Mouse (Mus musculus): ENCODE measurements around the gene Urb1. TPM values are rescaled to one million over a fixed set of nuclear protein-coding genes. Genes with fewer than 3 reads are reported as not detected.
A peak's percentile ranks its signal among the peaks of the same experiment; 100 is the strongest.

Urb1 gene
- 9.8 and 11.6 TPM in 2 replicates for polyA plus RNA-seq (2014; fragmentation: Nextera tagmentation; extraction: Ambion mirVana)

GRCm38 (mm10) chr16:90809975-90810715 is at the start of gene Urb1:
Gene Urb1, minus strand, starts transcription at chr16:90810413.
- Histone ChIP-seq H3K4me1 (ENCODE audit: control insufficient read depth, insufficient read depth, low read length) (peaks cover 9% of the 10 kb centered on the region), H3K9ac (replicated peaks; ENCODE audit: low read length) (peak within 1 kb of the TSS; percentile 49; the same call in 1 of the 2 replicates), H3K27ac (replicated peaks; ENCODE audit: low read depth, low read length) (peak within 1 kb of the TSS; percentile 71), H3K9me3 (ENCODE audit: control insufficient read depth, low read length) (no peaks in the 10 kb centered on the region), H3K36me3 (ENCODE audit: control insufficient read depth, insufficient read depth, low read length) (peaks cover 4% of the 10 kb centered on the region; the same call in 1 of the 2 replicates), H3K4me3 (replicated peaks; ENCODE audit: low read depth, low read length) (peak within 1 kb of the TSS; percentile 61), H3K4me2 (ENCODE audit: low read length) (peak within 1 kb of the TSS; percentile 65), H3K27me3 (ENCODE audit: control insufficient read depth, insufficient read depth, low read length) (no peaks in the 10 kb centered on the region)
- peak; percentile 95 for ATAC-seq (ENCODE audit: low FRiP score, low TSS enrichment)
- under 1% methylated on average over 47 of the region's 47 CpGs for WGBS
- DNase-seq: peak; percentile 97

- 93% methylated on average over 4 of the region's 4 CpGs for WGBS
- Histone ChIP-seq H3K36me3 (ENCODE audit: control insufficient read depth, insufficient read depth, low read length) (no peaks in the 10 kb centered on the region), H3K9ac (replicated peaks; ENCODE audit: low read length) (no peak overlapping the region), H3K9me3 (ENCODE audit: control insufficient read depth, low read length) (no peaks in the 10 kb centered on the region), H3K4me3 (replicated peaks; ENCODE audit: low read depth, low read length) (no peak overlapping the region), H3K4me2 (ENCODE audit: low read length) (no peak overlapping the region), H3K27ac (replicated peaks; ENCODE audit: low read depth, low read length) (no peak overlapping the region), H3K27me3 (ENCODE audit: control insufficient read depth, insufficient read depth, low read length) (no peaks in the 10 kb centered on the region), H3K4me1 (ENCODE audit: control insufficient read depth, insufficient read depth, low read length) (no peaks in the 10 kb centered on the region)
- no peak for DNase-seq
- ATAC-seq (ENCODE audit: low FRiP score, low TSS enrichment): no peak
Measured at GRCm38 (mm10) chr16:90858206-90858605, 48.0 kb upstream of the Urb1 start.

GRCm38 (mm10) chr16:90856552-90857200 is 46.5 kb upstream of the Urb1 start:
- Histone ChIP-seq H3K27ac (replicated peaks; ENCODE audit: low read depth, low read length) (no peak overlapping the region), H3K36me3 (ENCODE audit: control insufficient read depth, insufficient read depth, low read length) (no peaks in the 10 kb centered on the region), H3K4me2 (ENCODE audit: low read length) (no peak overlapping the region), H3K27me3 (ENCODE audit: control insufficient read depth, insufficient read depth, low read length) (no peaks in the 10 kb centered on the region), H3K4me1 (ENCODE audit: control insufficient read depth, insufficient read depth, low read length) (no peaks in the 10 kb centered on the region), H3K9me3 (ENCODE audit: control insufficient read depth, low read length) (no peaks in the 10 kb centered on the region), H3K9ac (replicated peaks; ENCODE audit: low read length) (no peak overlapping the region), H3K4me3 (replicated peaks; ENCODE audit: low read depth, low read length) (no peak overlapping the region)
- ATAC-seq (ENCODE audit: low FRiP score, low TSS enrichment): no peak
- DNase-seq: no peak
- whole genome bisulfite sequencing: 91% methylated on average over 6 of the region's 6 CpGs

GRCm38 (mm10) chr16:90851621-90852334 is 41.6 kb upstream of the Urb1 start:
- H3K9me3 ChIP-seq (ENCODE audit: control insufficient read depth, low read length): no peaks in the 10 kb centered on the region
- no peak for DNase-seq
- H3K36me3 ChIP-seq (ENCODE audit: control insufficient read depth, insufficient read depth, low read length): no peaks in the 10 kb centered on the region
- no peak overlapping the region for H3K9ac ChIP-seq (replicated peaks; ENCODE audit: low read length)
- H3K4me3 ChIP-seq (replicated peaks; ENCODE audit: low read depth, low read length): no peak overlapping the region
- ATAC-seq (ENCODE audit: low FRiP score, low TSS enrichment): no peak
- H3K27me3 ChIP-seq (ENCODE audit: control insufficient read depth, insufficient read depth, low read length): no peaks in the 10 kb centered on the region
- H3K27ac ChIP-seq (replicated peaks; ENCODE audit: low read depth, low read length): no peak overlapping the region
- H3K4me2 ChIP-seq (ENCODE audit: low read length): no peak overlapping the region
- no peaks in the 10 kb centered on the region for H3K4me1 ChIP-seq (ENCODE audit: control insufficient read depth, insufficient read depth, low read length)
- 52% methylated on average over 11 of the region's 11 CpGs for WGBS

GRCm38 (mm10) chr16:90850881-90851280 is 40.7 kb upstream of the Urb1 start:
- WGBS: 64% methylated on average over 7 of the region's 7 CpGs
- ATAC-seq (ENCODE audit: low FRiP score, low TSS enrichment) (no peak), DNase-seq (no peak)
- no peaks in the 10 kb centered on the region for H3K4me1 ChIP-seq (ENCODE audit: control insufficient read depth, insufficient read depth, low read length)
- no peak overlapping the region for H3K4me3 ChIP-seq (replicated peaks; ENCODE audit: low read depth, low read length)
- no peaks in the 10 kb centered on the region for H3K27me3 ChIP-seq (ENCODE audit: control insufficient read depth, insufficient read depth, low read length)
- no peak overlapping the region for H3K27ac ChIP-seq (replicated peaks; ENCODE audit: low read depth, low read length)
- H3K4me2 ChIP-seq (ENCODE audit: low read length): no peak overlapping the region
- H3K9ac ChIP-seq (replicated peaks; ENCODE audit: low read length): no peak overlapping the region
- H3K36me3 ChIP-seq (ENCODE audit: control insufficient read depth, insufficient read depth, low read length): no peaks in the 10 kb centered on the region
- no peaks in the 10 kb centered on the region for H3K9me3 ChIP-seq (ENCODE audit: control insufficient read depth, low read length)

- Histone ChIP-seq H3K4me1 (ENCODE audit: control insufficient read depth, insufficient read depth, low read length) (no peaks in the 10 kb centered on the region), H3K9me3 (ENCODE audit: control insufficient read depth, low read length) (no peaks in the 10 kb centered on the region), H3K36me3 (ENCODE audit: control insufficient read depth, insufficient read depth, low read length) (no peaks in the 10 kb centered on the region), H3K27me3 (ENCODE audit: control insufficient read depth, insufficient read depth, low read length) (no peaks in the 10 kb centered on the region), H3K9ac (replicated peaks; ENCODE audit: low read length) (no peak overlapping the region), H3K4me3 (replicated peaks; ENCODE audit: low read depth, low read length) (no peak overlapping the region), H3K4me2 (ENCODE audit: low read length) (no peak overlapping the region), H3K27ac (replicated peaks; ENCODE audit: low read depth, low read length) (no peak overlapping the region)
- DNase-seq (no peak), ATAC-seq (ENCODE audit: low FRiP score, low TSS enrichment) (no peak)
- 48% methylated on average over 12 of the region's 12 CpGs for WGBS
Measured at GRCm38 (mm10) chr16:90849262-90849661, 39.0 kb upstream of the Urb1 start.

GRCm38 (mm10) chr16:90848697-90849096 is 38.5 kb upstream of the Urb1 start:
- 79% methylated on average over 7 of the region's 7 CpGs for WGBS
- Histone ChIP-seq H3K27ac (replicated peaks; ENCODE audit: low read depth, low read length) (no peak overlapping the region), H3K4me2 (ENCODE audit: low read length) (no peak overlapping the region), H3K27me3 (ENCODE audit: control insufficient read depth, insufficient read depth, low read length) (no peaks in the 10 kb centered on the region), H3K4me1 (ENCODE audit: control insufficient read depth, insufficient read depth, low read length) (no peaks in the 10 kb centered on the region), H3K4me3 (replicated peaks; ENCODE audit: low read depth, low read length) (no peak overlapping the region), H3K9ac (replicated peaks; ENCODE audit: low read length) (no peak overlapping the region), H3K36me3 (ENCODE audit: control insufficient read depth, insufficient read depth, low read length) (no peaks in the 10 kb centered on the region), H3K9me3 (ENCODE audit: control insufficient read depth, low read length) (no peaks in the 10 kb centered on the region)
- ATAC-seq (ENCODE audit: low FRiP score, low TSS enrichment): no peak
- no peak for DNase-seq

- peak; percentile 41 for DNase-seq
- ATAC-seq (ENCODE audit: low FRiP score, low TSS enrichment): no peak
- no peak overlapping the region for H3K4me3 ChIP-seq (replicated peaks; ENCODE audit: low read depth, low read length)
- no peaks in the 10 kb centered on the region for H3K9me3 ChIP-seq (ENCODE audit: control insufficient read depth, low read length)
- no peak overlapping the region for H3K4me2 ChIP-seq (ENCODE audit: low read length)
- H3K4me1 ChIP-seq (ENCODE audit: control insufficient read depth, insufficient read depth, low read length): peaks cover 17% of the 10 kb centered on the region
- H3K9ac ChIP-seq (replicated peaks; ENCODE audit: low read length): no peak overlapping the region
- no peaks in the 10 kb centered on the region for H3K27me3 ChIP-seq (ENCODE audit: control insufficient read depth, insufficient read depth, low read length)
- 50% methylated on average over 13 of the region's 13 CpGs for WGBS
- H3K27ac ChIP-seq (replicated peaks; ENCODE audit: low read depth, low read length): no peak overlapping the region
- no peaks in the 10 kb centered on the region for H3K36me3 ChIP-seq (ENCODE audit: control insufficient read depth, insufficient read depth, low read length)
Measured at GRCm38 (mm10) chr16:90845591-90845990, 35.4 kb upstream of the Urb1 start.

All from midbrain, embryonic 14.5 days (tissue).